Mouse (Mus musculus): ENCODE measurements around the gene Rnf135.
"Not testable (repeated sequence)": the region's sequence is repeated elsewhere in the genome, so short reads cannot be mapped to it uniquely, and the experiment has no call there.

The Rnf135 gene

DNA sequence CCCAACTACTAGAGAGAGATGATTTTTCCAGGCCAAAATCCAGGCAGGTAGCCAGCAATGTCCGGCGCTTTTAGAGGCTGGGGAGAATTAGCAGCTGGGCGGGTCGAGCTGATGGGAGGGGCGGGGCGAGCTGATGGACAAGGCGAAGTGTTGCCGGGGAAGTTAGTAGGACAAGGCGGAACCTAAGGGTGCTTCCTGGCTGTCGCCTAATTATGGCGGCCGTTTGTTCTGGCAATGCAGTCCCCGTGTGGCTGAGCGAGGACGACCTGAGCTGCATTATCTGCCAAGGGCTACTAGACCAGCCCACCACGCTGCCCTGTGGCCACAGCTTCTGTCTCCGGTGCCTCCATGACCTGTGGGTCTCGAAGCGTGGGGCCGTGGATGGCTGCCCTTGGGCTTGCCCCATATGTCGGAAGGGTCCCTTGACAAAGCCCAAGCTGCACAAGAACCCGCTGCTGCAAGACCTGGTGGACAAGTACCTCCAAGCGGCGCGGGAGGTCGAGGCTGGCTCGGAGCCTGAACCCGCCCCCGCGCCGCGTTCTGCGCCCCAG lies at the start of gene Rnf135:
Rnf135 (plus strand) TSS at position 147 of the 551 bp plus-strand sequence.
- in situ Hi-C loops (cut with MboI, MseI): no loop called here

DNA sequence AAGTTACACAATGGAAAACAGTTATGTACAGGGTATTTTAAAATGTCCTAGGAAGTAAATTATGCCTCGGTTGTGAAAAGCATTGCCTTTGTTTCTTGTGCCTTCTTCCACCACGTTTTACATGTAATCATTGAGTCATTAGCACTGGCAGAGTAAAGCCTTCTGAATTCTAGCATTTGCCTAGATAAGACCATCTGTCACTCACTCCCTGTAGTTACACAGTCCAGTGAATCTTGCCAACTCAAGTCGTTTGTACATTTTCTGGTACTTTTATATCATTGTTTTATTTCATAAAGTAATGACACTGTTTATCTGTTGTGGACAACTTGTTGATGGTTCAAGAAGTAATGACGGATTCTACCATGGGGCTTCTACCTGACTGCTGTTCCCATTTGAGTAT lies 48.9 kb upstream of the Rnf135 start:
- in situ Hi-C loops (cut with MboI, MseI): loop anchor here (5.0 kb wide), 1 partner anchor 92 kb away; no protein-coding TSS in a partner anchor

GRCm38 (mm10) chr11:80135954-80136683 lies 47.5 kb upstream of the Rnf135 start:
- in situ Hi-C loops (cut with MboI, MseI): no loop called here

DNA sequence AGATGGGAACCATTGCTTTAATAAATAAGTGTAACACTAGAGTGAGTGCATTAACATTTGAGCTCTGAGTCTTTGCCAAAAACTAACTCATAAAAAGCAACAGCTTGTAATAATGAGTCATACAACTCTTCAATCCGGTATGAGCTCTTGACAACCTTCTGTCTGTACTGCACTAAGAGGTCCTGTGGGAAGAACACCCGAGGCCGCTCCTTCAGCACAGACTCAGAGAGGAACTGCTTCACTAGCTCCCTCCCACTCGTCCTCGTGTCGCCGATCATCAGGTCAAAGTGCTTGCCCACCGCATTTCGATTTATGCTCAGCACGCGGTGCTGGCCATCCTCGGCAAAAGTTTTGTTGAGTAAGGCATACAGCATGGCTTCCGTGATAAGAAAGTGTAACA lies 46.9 kb upstream of the Rnf135 start:
- in situ Hi-C loops (cut with MboI, MseI): no loop called here

DNA sequence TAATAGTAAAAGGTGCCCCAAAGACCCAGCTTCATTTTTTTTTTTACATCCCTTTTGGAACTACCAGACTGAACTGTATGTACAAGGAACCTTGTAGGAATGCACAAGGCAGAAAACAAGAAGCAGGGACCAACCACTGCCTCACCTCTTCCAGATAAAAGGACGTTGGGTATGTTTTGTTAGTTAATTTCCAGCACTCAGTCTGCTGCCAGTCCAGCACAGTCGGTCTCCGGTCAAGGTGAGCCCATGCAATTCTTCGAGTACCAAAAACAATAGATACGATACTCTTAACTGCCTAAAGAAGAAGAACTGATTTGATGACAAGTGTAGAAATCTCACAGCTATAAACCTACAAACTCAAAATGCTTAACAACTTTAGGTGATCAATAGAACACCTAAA lies 45.9 kb upstream of the Rnf135 start:
- in situ Hi-C loops (cut with MboI, MseI): no loop called here

GRCm38 (mm10) chr11:80141825-80142521 lies 41.7 kb upstream of the Rnf135 start, which contains the start of gene Tefm:
Gene Tefm (minus strand): TSS chr11:80142175.
- in situ Hi-C loops (cut with MboI, MseI): no loop called here

DNA sequence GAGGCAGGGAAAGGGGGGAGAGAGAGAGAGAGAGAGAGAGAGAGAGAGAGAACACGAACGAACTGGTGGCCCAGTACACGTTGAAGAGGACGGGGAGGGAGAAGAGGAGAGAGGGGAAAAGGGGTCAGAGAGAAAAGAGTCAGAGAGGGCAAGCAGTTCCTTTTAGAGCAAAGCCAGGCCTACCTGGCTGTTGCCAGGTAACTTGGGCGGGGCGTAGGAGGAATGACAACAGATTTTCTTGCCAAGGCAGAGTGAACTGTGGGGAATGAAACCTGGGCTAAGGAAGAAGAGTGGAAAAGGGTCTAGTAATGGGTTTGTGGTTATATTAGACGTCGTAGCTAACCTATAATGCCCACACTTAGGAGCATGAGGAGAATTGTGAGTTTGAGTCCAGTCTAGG lies 40.8 kb upstream of the Rnf135 start:
- in situ Hi-C loops (cut with MboI, MseI): no loop called here

DNA sequence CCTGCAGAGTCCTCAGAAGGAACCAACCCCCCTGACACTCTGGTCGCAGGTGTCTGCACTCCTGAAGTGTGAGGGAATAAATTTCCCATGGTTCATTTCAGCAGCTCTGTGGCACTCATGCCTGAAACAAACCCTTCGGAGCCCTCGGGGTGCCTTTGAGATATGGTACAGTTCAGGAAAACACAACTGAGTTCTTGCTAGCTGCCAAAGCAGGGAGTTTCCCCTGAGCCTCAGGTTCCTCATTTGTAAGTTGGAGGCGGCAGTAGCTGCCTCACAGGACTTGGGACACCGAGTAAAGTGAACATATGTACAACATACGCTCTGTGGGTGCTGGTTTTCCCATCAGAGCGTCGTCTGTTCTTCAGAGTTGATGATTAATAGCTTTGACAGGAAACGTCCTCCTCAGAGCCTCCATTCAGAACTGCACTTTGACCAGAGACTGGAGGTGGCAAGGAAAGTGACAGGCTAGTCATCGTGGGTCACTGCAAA lies 37.8 kb upstream of the Rnf135 start:
- in situ Hi-C loops (cut with MboI, MseI): no loop called here

GRCm38 (mm10) chr11:80147748-80148147 lies 35.9 kb upstream of the Rnf135 start:
- in situ Hi-C loops (cut with MboI, MseI): no loop called here

- in situ Hi-C loops (cut with MboI, MseI): no loop called here
Measured at GRCm38 (mm10) chr11:80148313-80148712, 35.3 kb upstream of the Rnf135 start.

DNA sequence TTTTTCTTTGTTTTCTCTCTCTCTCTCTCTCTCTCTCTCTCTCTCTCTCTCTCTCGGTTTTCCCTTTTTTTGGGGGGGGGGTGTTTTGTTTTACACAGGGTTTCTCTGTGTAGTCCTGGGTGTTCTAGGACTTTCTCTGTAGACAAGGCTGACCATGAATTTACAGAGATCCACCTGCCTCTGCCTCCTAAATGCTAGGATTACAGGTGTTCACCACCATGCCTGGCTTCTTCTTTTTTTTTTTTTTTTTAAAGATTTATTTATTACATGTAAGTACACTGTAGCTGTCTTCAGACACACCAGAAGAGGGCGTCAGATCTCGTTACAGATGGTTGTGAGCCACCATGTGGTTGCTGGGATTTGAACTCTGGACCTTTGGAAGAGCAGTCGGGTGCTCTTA lies 34.7 kb upstream of the Rnf135 start:
- in situ Hi-C loops (cut with MboI, MseI): not testable (repeated sequence)

DNA sequence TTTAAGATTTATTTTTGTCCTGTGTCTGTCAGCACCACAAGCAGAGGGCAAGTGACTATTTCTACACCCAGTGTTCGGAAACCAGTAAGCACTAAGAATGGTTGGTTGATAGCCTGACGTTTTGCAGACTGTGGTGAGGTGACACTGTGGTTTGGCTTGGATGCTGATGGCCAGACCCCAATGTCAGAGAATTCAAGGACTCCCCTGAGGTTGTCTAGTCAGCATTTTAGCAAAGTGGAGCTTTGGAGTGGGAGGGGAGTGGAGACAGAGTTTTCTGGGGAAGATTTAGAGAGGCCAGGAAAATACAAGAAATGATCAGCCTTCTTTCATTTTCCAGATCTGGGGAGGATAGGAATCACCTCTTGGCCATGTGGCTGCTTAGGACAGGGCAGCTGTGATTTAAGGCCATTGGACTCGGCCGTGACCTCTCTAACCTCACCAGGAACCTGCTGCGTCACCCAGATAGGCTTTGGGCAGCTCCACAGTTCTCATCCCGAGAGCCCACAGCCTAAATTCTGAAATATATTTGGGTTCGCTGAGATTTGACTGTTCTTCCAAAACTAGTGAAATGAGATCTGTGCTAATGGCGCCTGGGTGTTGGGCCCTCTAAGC lies 34.1 kb upstream of the Rnf135 start:
- in situ Hi-C loops (cut with MboI, MseI): no loop called here

- in situ Hi-C loops (cut with MboI, MseI): no loop called here
Measured at GRCm38 (mm10) chr11:80150566-80150965, 33.1 kb upstream of the Rnf135 start.

GRCm38 (mm10) chr11:80151541-80151940 lies 32.1 kb upstream of the Rnf135 start:
- in situ Hi-C loops (cut with MboI, MseI): no loop called here

DNA sequence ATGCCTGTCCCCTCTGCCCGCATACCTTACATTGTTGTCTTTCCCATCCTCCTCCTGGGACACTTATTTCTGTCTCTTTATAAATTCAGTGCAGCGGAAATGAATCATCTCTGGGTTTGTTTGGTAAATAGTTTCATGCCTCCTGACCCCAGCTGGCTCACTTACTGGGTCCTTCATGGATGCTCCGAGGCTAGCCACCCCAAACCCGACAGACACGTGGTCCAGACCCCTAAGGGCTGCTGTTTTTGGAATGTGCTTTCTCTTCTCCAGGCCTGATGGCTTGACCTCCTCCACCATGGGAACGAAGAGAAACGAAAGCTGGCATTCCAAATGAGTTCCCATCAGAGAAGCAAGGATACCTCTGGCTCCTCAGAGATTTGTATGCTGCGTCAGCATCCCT lies 31.3 kb upstream of the Rnf135 start:
- in situ Hi-C loops (cut with MboI, MseI): no loop called here

GRCm38 (mm10) chr11:80153857-80154495 lies 29.7 kb upstream of the Rnf135 start, which contains the start of gene Adap2:
Gene Adap2 (plus strand): TSS chr11:80154105.
- in situ Hi-C loops (cut with MboI, MseI): no loop called here

DNA sequence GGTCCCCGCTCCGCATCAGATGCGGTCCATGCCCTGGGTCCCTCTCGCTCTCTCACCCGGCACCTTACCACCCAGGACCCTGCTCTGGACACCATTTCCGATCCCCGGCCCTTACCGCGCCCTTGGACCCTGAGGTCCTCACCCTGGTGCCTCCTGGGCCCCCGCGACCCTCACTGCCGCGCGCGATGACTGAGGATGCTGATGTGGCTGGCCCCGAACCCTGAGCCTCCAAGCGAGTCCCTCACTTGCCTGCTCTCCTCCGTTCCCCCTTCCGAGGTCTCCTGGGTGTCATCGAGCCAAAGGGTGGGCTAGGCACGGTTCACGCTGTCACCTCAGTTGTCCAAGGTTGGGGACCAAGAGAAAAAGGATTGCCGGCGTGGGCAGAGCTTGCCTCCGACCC lies 29.1 kb upstream of the Rnf135 start:
- in situ Hi-C loops (cut with MboI, MseI): no loop called here

GRCm38 (mm10) chr11:80155541-80155940 lies 28.1 kb upstream of the Rnf135 start:
- in situ Hi-C loops (cut with MboI, MseI): no loop called here

DNA sequence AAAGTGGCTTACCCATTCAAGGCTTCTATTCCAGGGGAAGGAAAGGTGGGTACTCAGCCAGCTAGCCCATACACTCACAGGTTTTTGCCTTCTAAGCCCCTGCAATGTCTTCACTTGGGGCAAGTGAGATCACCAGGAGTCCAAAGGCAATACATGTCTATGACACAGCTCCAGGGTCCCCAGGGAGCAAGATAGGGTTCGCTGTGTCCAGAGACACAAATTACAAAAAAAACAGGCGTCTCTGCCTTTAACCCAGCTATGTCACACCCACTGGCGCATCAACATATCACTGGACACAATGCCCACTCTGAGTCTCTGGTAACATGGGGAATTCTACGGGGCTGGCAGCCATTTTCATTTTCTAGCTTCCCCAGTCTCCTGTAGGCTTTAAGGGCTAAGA lies 27.7 kb upstream of the Rnf135 start:
- in situ Hi-C loops (cut with MboI, MseI): no loop called here

- in situ Hi-C loops (cut with MboI, MseI): no loop called here
Measured at GRCm38 (mm10) chr11:80156841-80157240, 26.8 kb upstream of the Rnf135 start.

GRCm38 (mm10) chr11:80159018-80159417 lies 24.6 kb upstream of the Rnf135 start:
- in situ Hi-C loops (cut with MboI, MseI): no loop called here

DNA sequence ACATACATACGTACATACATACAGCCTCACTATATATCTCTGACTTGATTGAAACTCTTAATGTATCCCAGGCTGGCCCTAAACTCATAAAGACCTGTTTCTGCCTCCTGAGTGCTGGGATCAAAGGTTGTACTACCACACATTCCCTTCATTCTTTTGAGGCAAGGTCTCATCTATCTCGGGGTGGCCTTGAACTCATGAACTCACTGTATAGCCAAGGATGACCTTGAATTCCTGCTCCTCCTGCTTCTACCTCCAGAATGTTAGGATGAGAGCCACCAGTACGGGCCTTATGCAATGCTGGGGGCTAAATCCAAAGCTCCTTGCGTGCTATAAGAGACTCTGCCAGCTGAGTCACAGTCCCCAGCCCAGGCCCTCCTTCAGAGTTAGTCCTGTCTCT lies 22.6 kb upstream of the Rnf135 start:
- in situ Hi-C loops (cut with MboI, MseI): no loop called here
